Mouse (Mus musculus): Measurements from ENCODE around the gene Mob2. TPM values are rescaled to one million over a fixed set of nuclear protein-coding genes. Genes with fewer than 3 reads are reported as not detected.

The Mob2 gene
- total and polyA plus RNA-seq, 3 experiments = 22.4 to 30.5 (median 27.3) TPM

DNA sequence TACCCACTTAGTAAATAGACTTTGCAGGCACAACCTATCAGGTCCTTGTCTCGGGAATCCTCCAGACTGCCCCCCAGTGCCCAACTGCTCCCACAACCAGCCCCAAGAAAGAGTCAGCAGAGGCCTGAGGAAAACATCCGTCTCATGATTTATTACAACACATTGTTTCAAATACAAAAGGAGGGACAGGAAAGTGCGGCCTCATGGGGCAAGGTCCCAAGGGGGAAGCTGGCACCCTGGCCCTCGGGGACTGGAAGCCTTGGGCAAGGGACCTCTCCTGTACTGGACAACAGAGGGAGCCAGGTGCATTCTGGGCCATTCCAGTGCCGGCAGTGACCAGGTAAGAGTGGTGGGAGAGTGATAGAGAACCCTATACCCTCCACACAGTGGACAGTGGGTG, 18.5 kb upstream of the Mob2 start:
- no peak overlapping the region for H3K27ac ChIP-seq (ENCODE audit: insufficient read depth, low read depth)
- in situ Hi-C loops (cut with MboI; ENCODE audit: low pct_ligation_motif_present, low pct_unique_long_range_greater_than_20kb, low sequenced_read_pairs) = no loop called here
- peaks cover 13 to 22% of the 10 kb centered on the region in 2 experiments for H3K36me3 ChIP-seq (replicated peaks in 1 of 2; ENCODE audit: control insufficient read depth in 1 of 2, insufficient read depth in 1 of 2, low read length in 1 of 2)

GRCm38 (mm10) chr7:142077138-142077537, 16.3 kb upstream of the Mob2 start:
- H3K4me3 ChIP-seq (replicated peaks in 1 of 3; ENCODE audit: low read depth in 2 of 3, low read length in 2 of 3, poor library complexity in 1 of 3) = no peak overlapping the region
- no peaks in the 10 kb centered on the region for H3K9me3 ChIP-seq (replicated peaks; ENCODE audit: low read length)
- TF ChIP-seq JUN (IDR thresholded peaks at IDR 0.05; ENCODE audit: insufficient read depth, low read depth, low read length) = no peak
- TF ChIP-seq PAX5 (IDR thresholded peaks at IDR 0.05; ENCODE audit: low read length) = no peak
- TF ChIP-seq E2F4 (IDR thresholded peaks at IDR 0.05; ENCODE audit: insufficient replicate concordance, low read depth, low read length) = no peak
- TF ChIP-seq USF2 (conservative IDR thresholded peaks at IDR 0.05; ENCODE audit: low read depth, low read length) = no peak
- TF ChIP-seq ETS1 (conservative IDR thresholded peaks at IDR 0.05; ENCODE audit: low read depth, low read length) = no peak
- no peak for TF ChIP-seq EP300 (IDR thresholded peaks at IDR 0.05; ENCODE audit: low read length)
- no peak for TF ChIP-seq BHLHE40 (IDR thresholded peaks at IDR 0.05; ENCODE audit: low read depth, low read length)
- no peak for TF ChIP-seq NELFE (IDR thresholded peaks at IDR 0.05; ENCODE audit: low read depth, low read length)
- TF ChIP-seq CTCF (conservative IDR thresholded peaks at IDR 0.05 in 1 of 2, IDR thresholded peaks at IDR 0.05 in 1 of 2; ENCODE audit: low read depth in 2 of 2, low read length in 2 of 2) = no peak
- no peak for TF ChIP-seq USF1 (IDR thresholded peaks at IDR 0.05; ENCODE audit: low read depth, low read length)
- TF ChIP-seq RCOR1 (conservative IDR thresholded peaks at IDR 0.05; ENCODE audit: low read depth, low read length) = no peak
- no peak for TF ChIP-seq CHD2 (IDR thresholded peaks at IDR 0.05; ENCODE audit: low read length)
- dilution Hi-C loops (cut with MboI; ENCODE audit: extremely low pct_ligation_motif_present, extremely low pct_unique_long_range_greater_than_20kb, low sequenced_read_pairs) = no loop called here
- peaks cover 69% of the 10 kb centered on the region for H3K27me3 ChIP-seq (replicated peaks)
- no peak for DNase-seq (ENCODE audit: extremely low read depth)
- in situ Hi-C loops (cut with MboI; ENCODE audit: low pct_ligation_motif_present, low pct_unique_long_range_greater_than_20kb, low sequenced_read_pairs) = no loop called here
- no peak overlapping the region for H3K9ac ChIP-seq (ENCODE audit: insufficient read depth, low read depth)
- peaks cover 1 to 5% of the 10 kb centered on the region in 2 experiments for H3K36me3 ChIP-seq (replicated peaks in 1 of 2; ENCODE audit: control insufficient read depth in 1 of 2, insufficient read depth in 1 of 2, low read length in 1 of 2)
- no peaks in the 10 kb centered on the region for H3K79me2 ChIP-seq (replicated peaks; ENCODE audit: control insufficient read depth, extremely low read depth, insufficient read depth, poor library complexity, severe bottlenecking)
- H3K4me2 ChIP-seq (ENCODE audit: insufficient read depth, low read depth, poor library complexity, severe bottlenecking) = no peak overlapping the region
- 0 out of 4 replicates have a peak, but pooled peaks cover 0 to 3% of the 10 kb centered on the region in 2 experiments for H3K4me1 ChIP-seq (ENCODE audit: control insufficient read depth in 1 of 2, insufficient read depth in 2 of 2)
- H3K27ac ChIP-seq (ENCODE audit: insufficient read depth, low read depth) = no peak overlapping the region

More for the DNA sequence above, 18.5 kb upstream of the Mob2 start:
- dilution Hi-C loops (cut with MboI; ENCODE audit: extremely low pct_ligation_motif_present, extremely low pct_unique_long_range_greater_than_20kb, low sequenced_read_pairs) = no loop called here
- Histone ChIP-seq H3K9ac (ENCODE audit: insufficient read depth, low read depth) (no peak overlapping the region), H3K27me3 (replicated peaks) (peaks cover 74% of the 10 kb centered on the region), H3K79me2 (replicated peaks; ENCODE audit: control insufficient read depth, extremely low read depth, insufficient read depth, poor library complexity, severe bottlenecking) (no peaks in the 10 kb centered on the region), H3K9me3 (replicated peaks; ENCODE audit: low read length) (no peaks in the 10 kb centered on the region), H3K4me2 (ENCODE audit: insufficient read depth, low read depth, poor library complexity, severe bottlenecking) (no peak overlapping the region), H3K4me3 (replicated peaks in 1 of 3; ENCODE audit: low read depth in 2 of 3, low read length in 2 of 3, poor library complexity in 1 of 3) (no peak overlapping the region), H3K4me1 (ENCODE audit: control insufficient read depth in 1 of 2, insufficient read depth in 2 of 2) (no peaks in the 10 kb centered on the region)
- DNase-seq (ENCODE audit: extremely low read depth) = no peak
- TF ChIP-seq TCF12 (IDR thresholded peaks at IDR 0.05; ENCODE audit: low read depth, low read length) = no peak
- no peak for TF ChIP-seq ZNF384 (IDR thresholded peaks at IDR 0.05; ENCODE audit: low read depth, low read length)
- no peak for TF ChIP-seq MAX (IDR thresholded peaks at IDR 0.05; ENCODE audit: low read length)
- no peak for TF ChIP-seq GABPA (IDR thresholded peaks at IDR 0.05; ENCODE audit: insufficient replicate concordance, low read depth, low read length)
- no peak for TF ChIP-seq EP300 (IDR thresholded peaks at IDR 0.05; ENCODE audit: low read length)
- no peak for TF ChIP-seq UBTF (IDR thresholded peaks at IDR 0.05; ENCODE audit: low read depth, low read length)
- no peak for TF ChIP-seq NELFE (IDR thresholded peaks at IDR 0.05; ENCODE audit: low read depth, low read length)
- TF ChIP-seq SMC3 (IDR thresholded peaks at IDR 0.05; ENCODE audit: low read depth, low read length) = no peak
- no peak for TF ChIP-seq ZKSCAN1 (IDR thresholded peaks at IDR 0.05; ENCODE audit: borderline replicate concordance, low read depth, low read length)
